Mouse (Mus musculus): ENCODE data around the gene Tmem242. TPM values are rescaled to one million over a fixed set of nuclear protein-coding genes. Genes with fewer than 3 reads are reported as not detected.
A peak's percentile ranks its signal among the peaks of the same experiment; 100 is the strongest.

Tmem242 gene
- polyA plus RNA-seq, 1 experiment from 2014 or later: 104 TPM

DNA sequence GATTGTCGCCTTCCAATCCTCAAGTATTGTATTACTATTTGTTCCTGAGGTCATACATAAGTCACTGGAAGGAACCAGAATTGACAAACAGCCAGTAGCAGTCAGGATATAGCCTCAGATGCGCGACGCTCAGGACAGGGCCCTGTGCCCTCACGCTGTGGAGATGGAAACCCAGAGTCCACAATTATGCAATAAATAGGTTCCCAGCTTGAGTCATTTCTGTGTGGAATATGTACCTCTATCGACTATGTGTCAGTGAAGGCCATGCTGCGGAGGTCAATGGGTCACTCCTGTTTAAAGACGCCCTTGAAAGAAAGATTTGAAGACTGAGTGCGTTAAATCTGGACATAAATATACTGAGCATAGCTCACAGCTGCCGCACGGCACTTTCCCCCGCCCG, 26.7 kb downstream of the Tmem242 start:
- peak; percentile 56; the same call in 1 of the 2 replicates for ATAC-seq (ENCODE audit: insufficient read depth, low FRiP score, low read depth)
- Histone ChIP-seq H3K27ac (no peak overlapping the region), H3K4me1 (no peaks in the 10 kb centered on the region), H3K9ac (no peak overlapping the region), H3K4me3 (replicated peaks) (no peak overlapping the region), H3K4me2 (no peak overlapping the region), H3K36me3 (0 out of 2 replicates have a peak, but pooled peaks cover 9% of the 10 kb centered on the region), H3K27me3 (replicated peaks) (no peaks in the 10 kb centered on the region), H3K9me3 (no peaks in the 10 kb centered on the region)
- WGBS: 67% methylated on average over 13 of the region's 13 CpGs

DNA sequence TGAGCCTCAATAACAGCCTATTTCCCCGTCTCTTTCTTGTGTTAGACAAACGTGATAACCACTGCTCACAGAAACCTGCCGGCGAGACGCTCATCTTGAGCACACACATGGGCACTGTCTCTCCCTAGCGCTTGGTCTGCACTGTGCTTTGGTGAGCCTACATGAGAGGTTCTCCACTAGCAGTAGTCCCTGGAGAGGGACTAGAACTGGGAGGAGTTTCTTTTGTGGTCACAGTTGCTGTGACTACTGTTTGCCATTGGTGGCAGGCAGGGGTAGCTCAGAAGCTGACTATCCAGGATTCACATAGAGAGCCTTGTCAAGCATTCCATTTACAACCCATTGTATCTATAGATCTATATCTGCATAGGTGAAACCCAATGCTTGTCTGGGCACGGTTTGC, 27.3 kb downstream of the Tmem242 start:
- H3K4me2 ChIP-seq: no peak overlapping the region
- 0 out of 2 replicates have a peak, but pooled peaks cover 6% of the 10 kb centered on the region for H3K36me3 ChIP-seq
- no peak for ATAC-seq (ENCODE audit: insufficient read depth, low FRiP score, low read depth)
- 85% methylated on average over 7 of the region's 7 CpGs for WGBS
- no peak overlapping the region for H3K27ac ChIP-seq
- H3K4me1 ChIP-seq: no peaks in the 10 kb centered on the region
- no peak overlapping the region for H3K4me3 ChIP-seq (replicated peaks)
- H3K27me3 ChIP-seq (replicated peaks): no peaks in the 10 kb centered on the region
- H3K9me3 ChIP-seq: no peaks in the 10 kb centered on the region
- H3K9ac ChIP-seq: no peak overlapping the region

DNA sequence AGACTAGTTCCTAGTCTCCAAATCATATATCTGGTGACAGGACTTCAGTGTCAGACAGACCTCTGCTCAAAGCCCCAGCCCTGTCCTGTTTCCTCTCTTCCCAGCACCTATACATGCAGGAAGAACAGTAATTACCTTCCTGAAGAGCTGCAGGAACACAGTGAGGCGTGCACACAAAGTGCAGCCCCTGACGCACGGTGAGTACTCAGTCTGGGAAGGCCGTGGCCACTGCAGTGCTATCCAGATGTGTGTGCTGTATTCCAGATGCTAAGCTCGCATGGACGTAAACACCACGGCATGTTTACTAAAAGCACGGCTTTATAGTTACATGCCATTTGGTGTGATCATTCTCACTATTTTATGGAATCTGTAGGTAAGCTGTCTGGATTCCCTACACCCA, 27.8 kb downstream of the Tmem242 start:
- no peak overlapping the region for H3K27ac ChIP-seq
- ATAC-seq (ENCODE audit: insufficient read depth, low FRiP score, low read depth): no peak
- H3K4me3 ChIP-seq (replicated peaks): no peak overlapping the region
- no peak overlapping the region for H3K4me2 ChIP-seq
- no peaks in the 10 kb centered on the region for H3K9me3 ChIP-seq
- 0 out of 2 replicates have a peak, but pooled peaks cover 6% of the 10 kb centered on the region for H3K36me3 ChIP-seq
- no peak overlapping the region for H3K9ac ChIP-seq
- no peaks in the 10 kb centered on the region for H3K4me1 ChIP-seq
- WGBS: 85% methylated on average over 8 of the region's 8 CpGs
- H3K27me3 ChIP-seq (replicated peaks): no peaks in the 10 kb centered on the region

DNA sequence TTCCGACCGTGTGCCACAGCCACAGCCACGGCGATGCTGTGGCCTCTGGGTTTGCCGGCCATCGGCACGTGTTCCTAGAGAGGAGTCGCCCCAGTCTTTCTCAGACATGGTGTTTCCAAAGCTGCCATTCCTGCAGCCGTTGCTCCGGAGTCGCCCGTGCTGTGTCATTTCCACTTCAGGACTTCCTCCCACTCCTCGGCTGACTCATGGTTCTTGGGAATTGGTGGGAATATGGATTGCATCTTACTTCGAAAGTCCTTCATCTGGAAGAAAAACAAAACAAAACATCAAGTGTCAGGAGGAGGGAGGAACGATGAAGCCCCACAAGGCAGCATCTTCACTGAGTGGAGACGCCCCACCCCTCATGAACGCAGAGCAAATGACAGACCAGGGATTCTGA, 28.9 kb downstream of the Tmem242 start:
- 92% methylated on average over 17 of the region's 17 CpGs for WGBS
- Histone ChIP-seq H3K27me3 (replicated peaks) (no peaks in the 10 kb centered on the region), H3K9me3 (no peaks in the 10 kb centered on the region), H3K27ac (no peak overlapping the region), H3K4me3 (replicated peaks) (no peak overlapping the region), H3K9ac (no peak overlapping the region), H3K4me1 (no peaks in the 10 kb centered on the region), H3K36me3 (0 out of 2 replicates have a peak, but pooled peaks cover 6% of the 10 kb centered on the region), H3K4me2 (no peak overlapping the region)
- no peak for ATAC-seq (ENCODE audit: insufficient read depth, low FRiP score, low read depth)

DNA sequence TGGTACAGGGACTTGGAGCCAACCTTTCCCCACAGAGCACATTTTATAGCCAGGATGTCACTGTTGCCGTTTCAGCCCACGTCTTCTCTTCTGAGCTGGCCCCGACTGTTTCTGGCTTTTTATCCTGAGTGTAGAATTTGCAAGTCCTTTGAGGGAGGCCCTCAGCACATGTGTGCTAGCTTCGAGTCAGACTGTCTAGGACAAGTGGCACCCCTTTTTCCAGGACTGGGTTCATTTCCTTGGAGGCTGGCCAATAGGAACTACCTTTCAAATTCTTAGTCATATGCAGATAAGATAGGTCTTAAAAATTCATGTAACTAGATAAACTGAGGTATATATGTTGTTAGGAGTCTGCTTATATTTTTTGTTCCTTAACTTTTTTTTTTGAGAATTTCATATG, 29.7 kb downstream of the Tmem242 start:
- ATAC-seq (ENCODE audit: insufficient read depth, low FRiP score, low read depth): no peak
- no peak overlapping the region for H3K9ac ChIP-seq
- no peaks in the 10 kb centered on the region for H3K4me1 ChIP-seq
- H3K27ac ChIP-seq: no peak overlapping the region
- H3K4me3 ChIP-seq (replicated peaks): no peak overlapping the region
- WGBS: 74% methylated on average over 4 of the region's 4 CpGs
- H3K27me3 ChIP-seq (replicated peaks): no peaks in the 10 kb centered on the region
- H3K9me3 ChIP-seq: no peaks in the 10 kb centered on the region
- 0 out of 2 replicates have a peak, but pooled peaks cover 6% of the 10 kb centered on the region for H3K36me3 ChIP-seq
- H3K4me2 ChIP-seq: no peak overlapping the region

DNA sequence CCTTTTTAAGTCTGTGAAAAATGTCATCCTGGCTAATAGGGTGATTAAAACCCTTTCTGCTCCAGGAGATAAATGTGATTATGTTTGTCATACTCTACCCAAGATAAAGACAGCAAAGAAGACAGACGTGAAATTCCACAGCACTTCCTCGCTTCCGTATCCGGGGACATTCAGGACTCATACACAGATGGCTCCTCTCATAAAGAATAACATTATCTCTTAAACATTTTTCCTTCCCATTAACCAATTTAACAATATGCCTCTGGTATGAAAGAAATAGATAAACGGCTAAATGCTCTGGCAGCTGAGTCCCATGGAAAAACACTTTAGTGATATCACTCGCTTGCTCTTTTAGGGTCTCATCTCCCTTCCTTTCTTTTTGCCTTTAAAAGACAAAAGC, 33.0 kb downstream of the Tmem242 start:
- WGBS: 42% methylated on average over 6 of the region's 6 CpGs
- H3K4me2 ChIP-seq: no peak overlapping the region
- 0 out of 2 replicates have a peak, but pooled peaks cover 6% of the 10 kb centered on the region for H3K36me3 ChIP-seq
- H3K27me3 ChIP-seq (replicated peaks): no peaks in the 10 kb centered on the region; the same call in 1 of the 2 replicates
- H3K27ac ChIP-seq: no peak overlapping the region
- H3K4me3 ChIP-seq (replicated peaks): no peak overlapping the region
- no peaks in the 10 kb centered on the region for H3K9me3 ChIP-seq
- H3K4me1 ChIP-seq: 0 out of 2 replicates have a peak, but pooled peaks cover 5% of the 10 kb centered on the region
- ATAC-seq (ENCODE audit: insufficient read depth, low FRiP score, low read depth): no peak
- H3K9ac ChIP-seq: no peak overlapping the region

DNA sequence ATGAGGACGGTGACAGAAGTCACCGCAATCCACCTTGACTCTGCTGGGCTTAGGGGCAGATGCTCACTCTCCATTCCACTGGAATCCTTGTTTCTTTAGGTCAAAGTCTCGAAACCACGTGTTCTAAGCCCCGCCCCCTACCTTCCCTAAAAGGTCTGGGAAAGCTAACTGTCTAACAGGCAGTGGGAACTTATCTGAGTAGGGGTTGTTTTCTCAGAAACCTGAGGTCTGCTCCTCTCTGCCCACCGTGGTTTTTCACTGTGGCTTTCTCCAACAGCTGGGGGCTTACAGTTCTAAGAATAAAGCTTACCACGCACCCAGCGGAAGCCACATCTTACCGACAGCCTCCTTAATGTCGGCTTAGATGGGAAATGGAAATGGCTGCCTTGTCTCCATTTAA, 33.5 kb downstream of the Tmem242 start:
- no peak for ATAC-seq (ENCODE audit: insufficient read depth, low FRiP score, low read depth)
- Histone ChIP-seq H3K9me3 (no peaks in the 10 kb centered on the region), H3K4me1 (0 out of 2 replicates have a peak, but pooled peaks cover 6% of the 10 kb centered on the region), H3K27ac (no peak overlapping the region), H3K4me2 (no peak overlapping the region), H3K9ac (no peak overlapping the region), H3K27me3 (replicated peaks) (no peaks in the 10 kb centered on the region; the same call in 1 of the 2 replicates), H3K4me3 (replicated peaks) (no peak overlapping the region), H3K36me3 (0 out of 2 replicates have a peak, but pooled peaks cover 6% of the 10 kb centered on the region)
- WGBS: 33% methylated on average over 10 of the region's 10 CpGs

DNA sequence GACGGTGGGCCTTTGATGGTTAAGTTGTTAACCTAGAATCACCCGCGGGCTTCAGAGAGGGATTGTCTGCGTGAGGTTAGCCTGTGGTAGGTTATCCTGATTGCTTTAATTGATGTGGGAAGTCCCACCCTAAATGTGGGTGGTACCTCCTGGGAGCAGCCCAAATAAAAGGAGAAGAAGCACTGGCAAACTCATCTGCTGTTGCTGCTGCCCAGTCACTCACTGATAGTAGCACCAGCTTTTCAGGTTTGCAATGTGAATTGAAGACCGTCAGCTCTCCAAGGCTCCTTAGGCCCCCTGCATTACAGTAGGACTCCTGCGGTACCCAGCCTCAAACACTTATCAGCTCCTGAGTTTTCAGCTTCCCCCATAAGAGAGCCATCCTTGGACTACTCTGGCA, 36.2 kb downstream of the Tmem242 start:
- no peak overlapping the region for H3K27ac ChIP-seq
- H3K9me3 ChIP-seq: no peaks in the 10 kb centered on the region
- H3K4me3 ChIP-seq (replicated peaks): no peak overlapping the region
- 85% methylated on average over 6 of the region's 6 CpGs for WGBS
- no peak for ATAC-seq (ENCODE audit: insufficient read depth, low FRiP score, low read depth)
- no peaks in the 10 kb centered on the region; the same call in 1 of the 2 replicates for H3K27me3 ChIP-seq (replicated peaks)
- no peaks in the 10 kb centered on the region for H3K36me3 ChIP-seq
- 0 out of 2 replicates have a peak, but pooled peaks cover 6% of the 10 kb centered on the region for H3K4me1 ChIP-seq
- H3K4me2 ChIP-seq: no peak overlapping the region
- no peak overlapping the region for H3K9ac ChIP-seq

DNA sequence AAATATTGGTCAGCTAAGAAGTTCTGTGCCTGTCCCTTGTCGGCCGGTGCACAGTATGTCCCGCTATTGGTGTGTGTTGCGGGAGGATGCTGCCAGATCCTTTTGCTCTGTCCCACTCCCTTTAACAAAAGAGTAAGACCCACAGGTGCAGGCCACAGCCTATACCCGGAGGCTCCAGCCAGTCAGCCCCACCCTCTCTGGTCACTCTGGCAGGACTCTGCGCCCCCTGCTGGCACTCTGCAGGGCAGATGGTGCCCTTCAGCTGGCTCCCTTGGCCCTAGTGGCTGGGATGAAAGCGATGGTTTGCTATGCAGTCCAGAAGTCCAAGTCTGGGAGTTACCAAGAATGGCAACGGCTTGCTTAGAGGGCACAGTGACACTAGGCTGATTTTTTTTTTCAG, 37.4 kb downstream of the Tmem242 start:
- Histone ChIP-seq H3K9me3 (no peaks in the 10 kb centered on the region), H3K27me3 (replicated peaks) (no peaks in the 10 kb centered on the region; the same call in 1 of the 2 replicates), H3K4me2 (peak overlapping the region; percentile 44), H3K27ac (no peak overlapping the region), H3K4me1 (0 out of 2 replicates have a peak, but pooled peaks cover 6% of the 10 kb centered on the region), H3K4me3 (replicated peaks) (no peak overlapping the region), H3K9ac (no peak overlapping the region), H3K36me3 (no peaks in the 10 kb centered on the region)
- ATAC-seq (ENCODE audit: insufficient read depth, low FRiP score, low read depth): peak; percentile 59; the same call in 1 of the 2 replicates
- 28% methylated on average over 8 of the region's 8 CpGs for WGBS

DNA sequence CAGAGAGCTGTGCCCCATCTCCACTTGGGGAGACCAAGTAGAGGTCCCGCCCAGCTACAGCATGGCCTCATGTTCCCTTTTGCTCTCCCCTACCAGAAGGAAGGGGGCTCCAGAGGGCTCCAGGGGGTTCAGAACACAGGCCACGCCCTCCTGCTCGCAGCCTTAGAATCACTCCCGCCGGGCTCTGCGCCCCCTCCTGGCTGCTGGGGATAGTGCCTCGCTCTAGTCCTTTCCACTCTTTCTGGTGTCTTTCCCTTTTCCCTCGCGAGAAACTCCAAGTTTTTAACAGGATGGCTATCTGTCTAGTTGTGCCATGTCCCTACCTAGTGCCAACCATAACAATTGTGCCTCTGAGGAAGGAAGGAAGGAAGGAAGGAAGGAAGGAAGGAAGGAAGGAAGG, 38.0 kb downstream of the Tmem242 start:
- Histone ChIP-seq H3K4me3 (replicated peaks) (no peak overlapping the region), H3K36me3 (no peaks in the 10 kb centered on the region), H3K4me1 (0 out of 2 replicates have a peak, but pooled peaks cover 6% of the 10 kb centered on the region), H3K4me2 (peak overlapping the region; percentile 44), H3K27ac (no peak overlapping the region), H3K9me3 (no peaks in the 10 kb centered on the region), H3K27me3 (replicated peaks) (no peaks in the 10 kb centered on the region; the same call in 1 of the 2 replicates), H3K9ac (no peak overlapping the region)
- WGBS: 6% methylated on average over 9 of the region's 9 CpGs
- ATAC-seq (ENCODE audit: insufficient read depth, low FRiP score, low read depth): 0 out of 2 replicates have a peak, but pooled peaks have one; percentile 5

DNA sequence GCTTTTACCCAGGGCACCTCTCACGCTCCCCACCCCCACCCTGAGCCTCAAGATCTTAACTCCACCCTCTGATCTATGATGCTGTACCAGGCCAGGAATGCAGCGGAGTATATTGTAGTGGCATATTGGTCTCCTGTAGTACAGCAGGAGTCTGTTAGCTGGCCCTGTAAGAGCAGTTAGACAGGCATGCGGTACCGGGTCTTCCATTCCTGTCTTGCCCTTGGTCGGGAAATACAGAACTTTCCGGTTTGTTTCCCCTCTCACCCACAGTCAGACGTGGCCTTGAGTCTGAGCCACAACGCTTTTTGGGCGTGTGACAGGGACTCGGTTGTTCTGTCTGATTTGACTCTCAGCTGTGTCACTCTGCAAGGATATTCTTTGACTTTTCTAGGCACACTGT, 38.8 kb downstream of the Tmem242 start:
- no peak for ATAC-seq (ENCODE audit: insufficient read depth, low FRiP score, low read depth)
- H3K9me3 ChIP-seq: no peaks in the 10 kb centered on the region
- no peak overlapping the region for H3K4me3 ChIP-seq (replicated peaks)
- no peaks in the 10 kb centered on the region for H3K36me3 ChIP-seq
- H3K27ac ChIP-seq: no peak overlapping the region
- 0 out of 2 replicates have a peak, but pooled peaks cover 6% of the 10 kb centered on the region for H3K4me1 ChIP-seq
- no peak overlapping the region for H3K4me2 ChIP-seq
- WGBS: 78% methylated on average over 10 of the region's 10 CpGs
- H3K27me3 ChIP-seq (replicated peaks): no peaks in the 10 kb centered on the region; the same call in 1 of the 2 replicates
- no peak overlapping the region for H3K9ac ChIP-seq

DNA sequence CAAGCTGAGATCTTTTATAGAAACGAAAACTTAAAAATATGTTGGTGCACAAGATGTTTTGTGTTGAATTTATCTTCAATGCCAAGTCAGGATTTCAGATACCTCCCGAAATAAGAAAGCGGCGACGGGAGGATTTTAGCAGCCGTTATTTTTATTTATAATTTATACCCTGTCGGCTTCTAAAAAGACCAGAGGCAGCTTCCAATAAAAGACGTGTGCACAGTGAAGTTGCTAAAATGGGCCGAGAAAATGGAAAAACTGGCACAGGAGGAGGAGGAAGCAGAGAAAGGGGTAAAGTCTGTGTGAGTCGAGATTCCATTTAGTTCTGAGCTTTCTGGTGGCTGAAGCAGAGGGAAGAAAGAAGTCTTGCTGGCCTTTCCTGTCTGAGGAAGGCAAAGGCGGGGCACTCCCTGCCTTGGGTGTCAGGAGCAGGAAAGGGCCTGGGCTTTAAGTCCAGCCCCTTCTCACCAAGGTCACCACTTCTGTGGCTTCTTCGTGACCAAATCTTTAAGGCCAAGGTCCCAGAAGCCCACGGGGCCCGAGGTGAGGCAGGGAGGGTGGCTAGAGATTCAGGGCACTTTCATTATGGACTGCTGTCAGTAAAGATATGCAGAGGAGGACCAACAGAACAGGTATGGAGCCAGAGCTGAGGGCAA, 39.5 kb downstream of the Tmem242 start:
- Histone ChIP-seq H3K9ac (no peak overlapping the region), H3K4me2 (no peak overlapping the region), H3K36me3 (no peaks in the 10 kb centered on the region), H3K4me3 (replicated peaks) (no peak overlapping the region), H3K27me3 (replicated peaks) (no peaks in the 10 kb centered on the region; the same call in 1 of the 2 replicates), H3K27ac (no peak overlapping the region), H3K4me1 (0 out of 2 replicates have a peak, but pooled peaks cover 6% of the 10 kb centered on the region), H3K9me3 (no peaks in the 10 kb centered on the region)
- WGBS: 63% methylated on average over 14 of the region's 14 CpGs
- ATAC-seq (ENCODE audit: insufficient read depth, low FRiP score, low read depth): no peak
